Comparison of ENCODE assay signal across 16 mouse cellular contexts in the genomic region with DNA sequence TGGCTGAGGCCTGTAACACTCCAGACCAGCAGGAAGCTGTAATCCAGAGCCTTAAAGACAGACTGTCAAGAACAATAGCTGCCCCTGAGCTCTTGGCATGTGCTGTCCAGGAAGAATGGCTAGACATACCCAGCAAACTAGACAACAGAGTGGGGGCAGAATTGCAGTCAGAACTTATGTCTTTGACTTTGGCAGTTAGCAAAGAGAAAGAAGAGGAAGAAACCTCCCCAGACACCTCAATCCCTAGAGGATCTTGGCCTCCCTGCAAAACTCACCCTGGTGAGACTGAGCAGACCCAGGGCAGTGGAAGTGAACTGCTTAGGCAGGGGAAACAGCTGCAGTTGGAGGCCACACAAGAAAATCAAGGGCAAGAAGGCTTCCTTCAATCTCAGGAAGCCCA. TPM values are rescaled to one million over a fixed set of nuclear protein-coding genes. Genes with fewer than 3 reads are reported as not detected.
DNase-seq lines count a peak whose midpoint lies in the region; ATAC-seq lines count a peak whose summit lies in the region.
"Had no signal": no experiment of that assay in that cellular context is flagged by ENCODE, and none has a peak within 500 bp of the region (broad histone marks: within the 10 kb centered on the region; RNA-seq: fewer than 3 reads in every experiment).

No protein-coding gene starts in this region.

- peak; percentile 5 for DNase-seq in embryonic facial prominence, embryonic 14.5 days (ENCODE audit: low spot score)
- DNase-seq in embryonic facial prominence, embryonic 10.5 days (ENCODE audit: low spot score): no peak
- DNase-seq in lung, postnatal 14 days: no peak
- peak; percentile 31 for DNase-seq in kidney, adult 9 months
- no peak for DNase-seq in cerebellum, postnatal 10 days
- DNase-seq in left cerebral cortex, postnatal 4 days: no peak
- DNase-seq in MN1 (ENCODE audit: low spot score): no peak
- DNase-seq: gastrocnemius, postnatal 36 days; layer of hippocampus, postnatal 36 days; liver, embryonic 13.5 days; midbrain, embryonic 14.5 days; thymus, postnatal 4 days had no signal

- H3K4me2 ChIP-seq in embryonic facial prominence, embryonic 14.5 days (ENCODE audit: low read depth, low read length): no peak overlapping the region
- no peak overlapping the region for H3K4me2 ChIP-seq in lung, embryonic 15.5 days
- H3K4me2 ChIP-seq: liver, embryonic 13.5 days; neural tube, embryonic 13.5 days had no signal

- no peak overlapping the region for H3K4me3 ChIP-seq in embryonic facial prominence, embryonic 14.5 days (ENCODE audit: low read depth, low read length)
- no peak overlapping the region for H3K4me3 ChIP-seq in embryonic facial prominence, embryonic 10.5 days
- no peak overlapping the region for H3K4me3 ChIP-seq in lung, embryonic 15.5 days
- H3K4me3 ChIP-seq: liver, embryonic 13.5 days; neural tube, embryonic 13.5 days had no signal

- H3K27me3 ChIP-seq in embryonic facial prominence, embryonic 14.5 days (replicated peaks; ENCODE audit: control insufficient read depth, insufficient read depth, low read length): no peaks in the 10 kb centered on the region
- peaks cover 1% of the 10 kb centered on the region; the same call in 1 of the 2 replicates for H3K27me3 ChIP-seq in embryonic facial prominence, embryonic 10.5 days (replicated peaks; ENCODE audit: low read depth, poor library complexity, severe bottlenecking)
- H3K27me3 ChIP-seq in lung, embryonic 15.5 days: no peaks in the 10 kb centered on the region
- H3K27me3 ChIP-seq: liver, embryonic 13.5 days; neural tube, embryonic 13.5 days had no signal

- intact Hi-C loops in left cerebral cortex, postnatal 4 days (cut with DNase I): no loop called here

- H3K4me1 ChIP-seq in embryonic facial prominence, embryonic 14.5 days (ENCODE audit: control insufficient read depth, insufficient read depth, low read length): no peaks in the 10 kb centered on the region
- no peaks in the 10 kb centered on the region for H3K4me1 ChIP-seq in embryonic facial prominence, embryonic 10.5 days
- no peaks in the 10 kb centered on the region; the same call in 1 of the 2 replicates for H3K4me1 ChIP-seq in lung, embryonic 15.5 days
- H3K4me1 ChIP-seq: liver, embryonic 13.5 days; neural tube, embryonic 13.5 days had no signal

- H3K9ac ChIP-seq in embryonic facial prominence, embryonic 14.5 days (ENCODE audit: low read depth, low read length): no peak overlapping the region
- no peak overlapping the region for H3K9ac ChIP-seq in lung, embryonic 15.5 days
- H3K9ac ChIP-seq: liver, embryonic 13.5 days; neural tube, embryonic 13.5 days had no signal

- H3K27ac ChIP-seq in embryonic facial prominence, embryonic 14.5 days (replicated peaks; ENCODE audit: low read depth, low read length): no peak overlapping the region
- no peak overlapping the region for H3K27ac ChIP-seq in embryonic facial prominence, embryonic 10.5 days (replicated peaks)
- H3K27ac ChIP-seq in lung, embryonic 15.5 days: peak overlapping the region; percentile 75
- H3K27ac ChIP-seq: liver, embryonic 13.5 days; neural tube, embryonic 13.5 days had no signal

- H3K9me3 ChIP-seq in embryonic facial prominence, embryonic 14.5 days (ENCODE audit: control insufficient read depth, low read length): no peaks in the 10 kb centered on the region
- H3K9me3 ChIP-seq in embryonic facial prominence, embryonic 10.5 days: no peaks in the 10 kb centered on the region
- H3K9me3 ChIP-seq in lung, embryonic 15.5 days: no peaks in the 10 kb centered on the region
- H3K9me3 ChIP-seq: liver, embryonic 13.5 days; neural tube, embryonic 13.5 days had no signal

- 0 out of 2 replicates have a peak, but pooled peaks cover 5% of the 10 kb centered on the region for H3K36me3 ChIP-seq in embryonic facial prominence, embryonic 14.5 days (ENCODE audit: control insufficient read depth, insufficient read depth, low read length)
- 0 out of 2 replicates have a peak, but pooled peaks cover 2% of the 10 kb centered on the region for H3K36me3 ChIP-seq in embryonic facial prominence, embryonic 10.5 days (replicated peaks)
- H3K36me3 ChIP-seq in lung, embryonic 15.5 days: peaks cover 46% of the 10 kb centered on the region
- H3K36me3 ChIP-seq: liver, embryonic 13.5 days; neural tube, embryonic 13.5 days had no signal

- ATAC-seq in embryonic facial prominence, embryonic 14.5 days (ENCODE audit: low read depth): no peak
- ATAC-seq in lung, embryonic 15.5 days (ENCODE audit: borderline replicate concordance, extremely low read depth, low FRiP score, low TSS enrichment): peak; percentile 81

RNA-seq across cellular contexts. Expression of a gene that starts 7.2 kb away (rescaled TPM):
- 9.8 TPM in 2 replicates for polyA plus RNA-seq in embryonic facial prominence, embryonic 14.5 days (2014; fragmentation: Nextera tagmentation; extraction: Ambion mirVana)
- 7.4 and 7.8 TPM in 2 replicates for polyA plus RNA-seq in embryonic facial prominence, embryonic 10.5 days (2016; fragmentation: Nextera tagmentation; extraction: Ambion mirVana)
- polyA plus RNA-seq in lung, embryonic 15.5 days (2015; fragmentation: Nextera tagmentation; extraction: Ambion mirVana): 18.5 and 21.5 TPM in 2 replicates
- total RNA-seq in left cerebral cortex, postnatal 4 days (2021): 1 to 10 TPM; 5.8 to 6.7 TPM

RNA-seq across cellular contexts. Expression of a gene that starts 36.8 kb away (rescaled TPM):
- not detected in 2 replicates for polyA plus RNA-seq in embryonic facial prominence, embryonic 14.5 days (2014; fragmentation: Nextera tagmentation; extraction: Ambion mirVana)
- polyA plus RNA-seq in embryonic facial prominence, embryonic 10.5 days (2016; fragmentation: Nextera tagmentation; extraction: Ambion mirVana): not detected in 2 replicates
- polyA plus RNA-seq in lung, embryonic 15.5 days (2015; fragmentation: Nextera tagmentation; extraction: Ambion mirVana): 0.20 TPM in 1 of 2 replicates, not detected in the other
- not detected for total RNA-seq in left cerebral cortex, postnatal 4 days (2021)
- total RNA-seq: common myeloid progenitor, adult 5-6 weeks; ES-E14; gastrocnemius, postnatal 36 days; layer of hippocampus, postnatal 36 days had no signal
- polyA plus RNA-seq: liver, embryonic 13.5 days; midbrain, embryonic 14.5 days; neural tube, embryonic 13.5 days had no signal

RNA-seq across cellular contexts. Expression of a gene that starts 41.3 kb away (rescaled TPM):
- polyA plus RNA-seq in embryonic facial prominence, embryonic 14.5 days (2014; fragmentation: Nextera tagmentation; extraction: Ambion mirVana): not detected in 2 replicates
- polyA plus RNA-seq in embryonic facial prominence, embryonic 10.5 days (2016; fragmentation: Nextera tagmentation; extraction: Ambion mirVana): not detected in 2 replicates
- polyA plus RNA-seq in lung, embryonic 15.5 days (2015; fragmentation: Nextera tagmentation; extraction: Ambion mirVana): not detected in 2 replicates
- total RNA-seq in left cerebral cortex, postnatal 4 days (2021): not detected
- total RNA-seq: common myeloid progenitor, adult 5-6 weeks; ES-E14; gastrocnemius, postnatal 36 days; layer of hippocampus, postnatal 36 days had no signal
- polyA plus RNA-seq: liver, embryonic 13.5 days; midbrain, embryonic 14.5 days; neural tube, embryonic 13.5 days had no signal

RNA-seq across cellular contexts. Expression of a gene that starts 59.8 kb away (rescaled TPM):
- polyA plus RNA-seq in embryonic facial prominence, embryonic 14.5 days (2014; fragmentation: Nextera tagmentation; extraction: Ambion mirVana): not detected in 2 replicates
- not detected in 2 replicates for polyA plus RNA-seq in embryonic facial prominence, embryonic 10.5 days (2016; fragmentation: Nextera tagmentation; extraction: Ambion mirVana)
- polyA plus RNA-seq in lung, embryonic 15.5 days (2015; fragmentation: Nextera tagmentation; extraction: Ambion mirVana): not detected in 2 replicates
- total RNA-seq in left cerebral cortex, postnatal 4 days (2021): not detected
- total RNA-seq: common myeloid progenitor, adult 5-6 weeks; ES-E14; gastrocnemius, postnatal 36 days; layer of hippocampus, postnatal 36 days had no signal
- polyA plus RNA-seq: liver, embryonic 13.5 days; midbrain, embryonic 14.5 days; neural tube, embryonic 13.5 days had no signal

Comparison
In these comparisons a context has a peak if more than half of its experiments do, and no peak if none do; other contexts are left out.
1. DNase-seq: peak in embryonic facial prominence, embryonic 14.5 days (single experiment) and kidney, adult 9 months (single experiment); none in embryonic facial prominence, embryonic 10.5 days (single experiment), lung, postnatal 14 days (single experiment), cerebellum, postnatal 10 days (0 of 2), left cerebral cortex, postnatal 4 days (single experiment) and MN1 (single experiment).